8 mouse cellular contexts compared by ENCODE assay signal in genomic region chr5:30888337-30889087, GRCm38 (mm10). TPM values are rescaled to one million over a fixed set of nuclear protein-coding genes. Genes with fewer than 3 reads are reported as not detected.
DNase-seq lines count a peak whose midpoint lies in the region; ATAC-seq and TF ChIP-seq lines count a peak whose summit lies in the region.

Agbl5 (plus strand) TSS chr5:30888694.

- H3K4me1 ChIP-seq in hindbrain, embryonic 10.5 days (replicated peaks) = peaks cover 25% of the 10 kb centered on the region
- peaks cover 7% of the 10 kb centered on the region; the same call in 1 of the 2 replicates for H3K4me1 ChIP-seq in lung, postnatal 0 days (ENCODE audit: insufficient read depth, low read depth, low read length)

- H3K36me3 ChIP-seq in hindbrain, embryonic 10.5 days = peaks cover 33% of the 10 kb centered on the region
- peaks cover 16% of the 10 kb centered on the region for H3K36me3 ChIP-seq in lung, postnatal 0 days (ENCODE audit: insufficient read depth, low read length)

- peak; percentile 68 for ATAC-seq in frontal cortex, adult (ENCODE audit: low TSS enrichment)
- peak; percentile 87 for ATAC-seq in lung, postnatal 0 days

- WGBS in hindbrain, embryonic 10.5 days = under 1% methylated on average over 42 of the region's 42 CpGs
- under 1% methylated on average over 32 of the region's 42 CpGs for WGBS in lung, postnatal 0 days

- no peaks in the 10 kb centered on the region for H3K27me3 ChIP-seq in hindbrain, embryonic 10.5 days (ENCODE audit: insufficient read depth, poor library complexity, severe bottlenecking)
- no peaks in the 10 kb centered on the region for H3K27me3 ChIP-seq in lung, postnatal 0 days (replicated peaks; ENCODE audit: insufficient read depth, low read length)

- TF ChIP-seq EP300 in lung, postnatal 0 days (IDR thresholded peaks at IDR 0.05) = peak; percentile 7; the same call in 1 of the 2 replicates

- H3K9ac ChIP-seq in lung, postnatal 0 days (replicated peaks; ENCODE audit: low read depth) = peak within 1 kb of the TSS; percentile 71

- peak within 1 kb of the TSS; percentile 88 for H3K4me2 ChIP-seq in lung, postnatal 0 days (replicated peaks; ENCODE audit: low read depth, low read length)

- no peak for TF ChIP-seq CTCF in lung, postnatal 0 days (IDR thresholded peaks at IDR 0.05)

- DNase-seq in MEL-GATA-1-ER (ENCODE audit: extremely low read depth, low read depth) = peak; percentile 97
- DNase-seq in cerebellum, adult 8-10 months = peak; percentile 93
- peak; percentile 98 for DNase-seq in hindbrain, embryonic 10.5 days (ENCODE audit: low spot score)
- DNase-seq in layer of hippocampus, adult 9-11 months = peak; percentile 94
- peak; percentile 92 for DNase-seq in lung, postnatal 0 days (ENCODE audit: low spot score)
- peak; percentile 94 for DNase-seq in ovary, postnatal 14 days (ENCODE audit: low spot score)
- peak; percentile 96 for DNase-seq in thymus, postnatal 14 days

- H3K9me3 ChIP-seq in hindbrain, embryonic 10.5 days = no peaks in the 10 kb centered on the region
- no peaks in the 10 kb centered on the region for H3K9me3 ChIP-seq in lung, postnatal 0 days (ENCODE audit: low read length)

- H3K27ac ChIP-seq in hindbrain, embryonic 10.5 days = peak within 1 kb of the TSS; percentile 99
- peak within 1 kb of the TSS; percentile 93 for H3K27ac ChIP-seq in lung, postnatal 0 days (ENCODE audit: low read length)

- peak within 1 kb of the TSS; percentile 86 for H3K4me3 ChIP-seq in hindbrain, embryonic 10.5 days
- peak within 1 kb of the TSS; percentile 77 for H3K4me3 ChIP-seq in lung, postnatal 0 days (ENCODE audit: low read depth, low read length)

RNA-seq across cellular contexts. Expression of gene Agbl5, which starts in this region (rescaled TPM):
- polyA plus RNA-seq in hindbrain, embryonic 10.5 days (2016; fragmentation: Nextera tagmentation; extraction: Ambion mirVana) = 18.4 and 24.2 TPM in 2 replicates
- polyA plus RNA-seq in lung, postnatal 0 days (2015; fragmentation: Nextera tagmentation; extraction: Ambion mirVana) = 9.9 and 10.2 TPM in 2 replicates

Comparison
In these comparisons a context has a peak if more than half of its experiments do, and no peak if none do; other contexts are left out.
1. Peak in every context shown above with its lines: DNase-seq, ATAC-seq, H3K4me3 ChIP-seq and H3K27ac ChIP-seq.